Mouse (Mus musculus): ENCODE data around the gene Enpp4. TPM values are rescaled to one million over a fixed set of nuclear protein-coding genes. Genes with fewer than 3 reads are reported as not detected.

Gene Enpp4
- 10.4 TPM for total RNA-seq (2023)

GRCm38 (mm10) chr17:44105287-44106138 lies at the start of gene Enpp4:
Enpp4 (minus strand) TSS chr17:44105809.

GRCm38 (mm10) chr17:44078631-44079350 lies 26.8 kb downstream of the Enpp4 start, which contains the start of gene Enpp5:
Enpp5 (plus strand) TSS chr17:44078813.

Other genes starting within 250 kb of the Enpp4 start
- gene Enpp5, start 27.0 kb downstream of the Enpp4 start, total RNA-seq (2023): 3.3 TPM
- 0.71 TPM for gene Clic5, start 82.8 kb upstream of the Enpp4 start, total RNA-seq (2023)

Data from CD4-positive naive resting alpha-beta T cell, adult 57 days (primary cell).